Comparison of ENCODE assay signal across 8 mouse cellular contexts in genomic region chr13:21160041-21160511, GRCm38 (mm10). TPM values are rescaled to one million over a fixed set of nuclear protein-coding genes. Genes with fewer than 3 reads are reported as not detected.
DNase-seq lines count a peak whose midpoint lies in the region; ATAC-seq lines count a peak whose summit lies in the region.

No protein-coding gene starts in this region.

- peak overlapping the region; percentile 77 for H3K4me3 ChIP-seq in intestine, embryonic 14.5 days (ENCODE audit: low read depth, low read length)

- ATAC-seq in intestine, embryonic 14.5 days (replicated peaks; ENCODE audit: low FRiP score, low TSS enrichment, low read depth) = 0 out of 2 replicates have a peak, but pooled peaks have one; percentile 4

- H3K4me2 ChIP-seq in intestine, embryonic 14.5 days (ENCODE audit: low read length) = peak overlapping the region; percentile 96

- no peaks in the 10 kb centered on the region for H3K27me3 ChIP-seq in intestine, embryonic 14.5 days (replicated peaks; ENCODE audit: control insufficient read depth, insufficient read depth, low read length)

- DNase-seq in cerebellum, adult 9-11 months = peak; percentile 46
- no peak for DNase-seq in cerebellum, adult 9-10 months
- DNase-seq in thymus, postnatal 4 days = peak; percentile 38
- DNase-seq in thymus, postnatal 25 days = no peak
- DNase-seq in intestine, embryonic 14.5 days (ENCODE audit: low spot score) = peak; percentile 56
- DNase-seq in neural tube, embryonic 10.5 days (ENCODE audit: extremely low spot score, low spot score) = peak; percentile 45
- no peak for DNase-seq in left cerebral cortex, adult 11 months (ENCODE audit: low spot score)
- DNase-seq in natural killer cell, adult 2 months (ENCODE audit: low spot score in 2 of 2) = no peak

- WGBS in intestine, embryonic 14.5 days = under 1% methylated on average over 16 of the region's 16 CpGs

- H3K27ac ChIP-seq in intestine, embryonic 14.5 days (ENCODE audit: low read depth) = no peak overlapping the region

- H3K9ac ChIP-seq in intestine, embryonic 14.5 days (ENCODE audit: low read length) = peak overlapping the region; percentile 49

- H3K9me3 ChIP-seq in intestine, embryonic 14.5 days (ENCODE audit: control insufficient read depth, low read length) = no peaks in the 10 kb centered on the region

- H3K36me3 ChIP-seq in intestine, embryonic 14.5 days (ENCODE audit: control insufficient read depth, insufficient read depth, low read length) = no peaks in the 10 kb centered on the region

- no peaks in the 10 kb centered on the region for H3K4me1 ChIP-seq in intestine, embryonic 14.5 days (replicated peaks; ENCODE audit: control insufficient read depth, insufficient read depth, low read length)

RNA-seq across cellular contexts. Expression of gene Olfr1368, which starts 14.4 kb away (rescaled TPM):
- polyA plus RNA-seq in intestine, embryonic 14.5 days (2014; fragmentation: Nextera tagmentation; extraction: Ambion mirVana) = not detected in 2 replicates

RNA-seq across cellular contexts. Expression of gene Trim27, which starts 19.2 kb away (rescaled TPM):
- 167 and 169 TPM in 2 replicates for polyA plus RNA-seq in intestine, embryonic 14.5 days (2014; fragmentation: Nextera tagmentation; extraction: Ambion mirVana)

RNA-seq across cellular contexts. Expression of gene Olfr263, which starts 30.6 kb away (rescaled TPM):
- not detected in 2 replicates for polyA plus RNA-seq in intestine, embryonic 14.5 days (2014; fragmentation: Nextera tagmentation; extraction: Ambion mirVana)

RNA-seq across cellular contexts. Expression of gene Olfr1369-ps1, which starts 48.8 kb away (rescaled TPM):
- not detected in 2 replicates for polyA plus RNA-seq in intestine, embryonic 14.5 days (2014; fragmentation: Nextera tagmentation; extraction: Ambion mirVana)

Comparison
In these comparisons a context has a peak if more than half of its experiments do, and no peak if none do; other contexts are left out.
1. DNase-seq: peak in cerebellum, adult 9-11 months (single experiment), thymus, postnatal 4 days (single experiment), intestine, embryonic 14.5 days (single experiment) and neural tube, embryonic 10.5 days (single experiment); none in cerebellum, adult 9-10 months (single experiment), thymus, postnatal 25 days (single experiment), left cerebral cortex, adult 11 months (single experiment) and natural killer cell, adult 2 months (0 of 2).